Mouse (Mus musculus): ENCODE data around the gene Iffo2. TPM values are rescaled to one million over a fixed set of nuclear protein-coding genes. Genes with fewer than 3 reads are reported as not detected.

The Iffo2 gene
- polyA plus RNA-seq, 1 experiment: 1.2 TPM

DNA sequence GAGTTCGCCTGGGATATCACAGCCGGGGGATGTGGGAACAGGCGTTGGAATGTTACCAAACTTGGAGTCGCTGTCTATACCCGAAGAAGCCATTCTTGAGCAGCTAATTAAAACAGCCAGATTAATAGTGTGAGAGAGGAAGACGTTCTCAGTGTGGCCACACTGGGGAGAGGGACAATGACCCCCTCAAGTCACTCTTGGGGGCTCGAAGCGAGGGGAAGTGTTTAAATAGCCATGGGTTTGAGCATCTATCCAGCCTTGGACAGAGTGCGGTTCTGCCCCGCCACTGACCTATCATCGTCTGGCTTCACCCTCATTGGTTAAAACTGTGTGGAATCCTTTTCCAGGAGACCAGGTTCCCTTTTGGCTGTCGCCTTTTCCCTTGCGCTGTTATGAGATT lies 68.0 kb downstream of the Iffo2 start:
- no peaks in the 10 kb centered on the region for H3K36me3 ChIP-seq (ENCODE audit: control insufficient read depth, insufficient read depth, low read length)
- no peak for TF ChIP-seq POLR2A (IDR thresholded peaks at IDR 0.05; ENCODE audit: control insufficient read depth, low read depth, low read length)
- no peak for TF ChIP-seq CTCF (IDR thresholded peaks at IDR 0.05; ENCODE audit: control insufficient read depth, insufficient read depth, insufficient replicate concordance, low read depth, low read length)
- no peak overlapping the region for H3K4me3 ChIP-seq (ENCODE audit: control insufficient read depth, low read depth, low read length)
- peaks cover 12% of the 10 kb centered on the region for H3K4me1 ChIP-seq (ENCODE audit: control insufficient read depth, insufficient read depth, low read length)
- H3K27ac ChIP-seq (ENCODE audit: control insufficient read depth, insufficient read depth, low read depth, low read length): 0 out of 2 replicates have a peak overlapping the region, but pooled peaks have one; percentile 9
- H3K27me3 ChIP-seq (ENCODE audit: control insufficient read depth, insufficient read depth, low read length): no peaks in the 10 kb centered on the region

DNA sequence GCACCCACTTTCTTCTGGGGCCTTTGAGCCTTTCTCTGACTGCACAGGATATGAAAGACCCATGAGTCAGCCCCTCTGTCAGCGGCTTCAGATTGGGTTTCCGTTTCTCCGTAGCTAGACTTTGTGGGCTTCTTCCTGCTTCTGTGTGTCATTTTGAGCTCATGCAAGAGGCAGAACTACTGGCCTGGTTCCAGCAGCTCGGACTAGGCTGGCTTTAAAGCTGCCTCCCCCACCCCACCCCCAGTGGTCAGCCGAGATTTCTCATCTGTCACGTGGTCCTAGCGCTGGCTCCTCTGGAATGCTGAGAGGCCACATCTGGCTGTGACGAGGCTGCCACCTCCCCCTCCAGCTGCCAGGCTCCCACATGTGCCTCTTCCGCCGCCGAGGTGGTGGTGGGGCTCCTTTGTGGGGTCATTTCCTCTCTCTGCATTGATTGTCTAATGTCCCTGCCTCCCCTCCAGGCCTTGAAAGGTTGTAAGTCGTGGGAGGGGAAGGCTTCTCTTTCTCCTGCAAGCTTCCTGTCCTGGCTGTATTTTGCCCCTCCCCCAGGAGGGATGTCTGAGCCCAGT lies 68.7 kb downstream of the Iffo2 start:
- H3K4me3 ChIP-seq (ENCODE audit: control insufficient read depth, low read depth, low read length): no peak overlapping the region; the same call in 1 of the 2 replicates
- H3K4me1 ChIP-seq (ENCODE audit: control insufficient read depth, insufficient read depth, low read length): peaks cover 12% of the 10 kb centered on the region
- H3K36me3 ChIP-seq (ENCODE audit: control insufficient read depth, insufficient read depth, low read length): no peaks in the 10 kb centered on the region
- H3K27ac ChIP-seq (ENCODE audit: control insufficient read depth, insufficient read depth, low read depth, low read length): peak overlapping the region; percentile 34; the same call in 1 of the 2 replicates
- no peaks in the 10 kb centered on the region for H3K27me3 ChIP-seq (ENCODE audit: control insufficient read depth, insufficient read depth, low read length)
- no peak for TF ChIP-seq CTCF (IDR thresholded peaks at IDR 0.05; ENCODE audit: control insufficient read depth, insufficient read depth, insufficient replicate concordance, low read depth, low read length)
- no peak for TF ChIP-seq POLR2A (IDR thresholded peaks at IDR 0.05; ENCODE audit: control insufficient read depth, low read depth, low read length)

DNA sequence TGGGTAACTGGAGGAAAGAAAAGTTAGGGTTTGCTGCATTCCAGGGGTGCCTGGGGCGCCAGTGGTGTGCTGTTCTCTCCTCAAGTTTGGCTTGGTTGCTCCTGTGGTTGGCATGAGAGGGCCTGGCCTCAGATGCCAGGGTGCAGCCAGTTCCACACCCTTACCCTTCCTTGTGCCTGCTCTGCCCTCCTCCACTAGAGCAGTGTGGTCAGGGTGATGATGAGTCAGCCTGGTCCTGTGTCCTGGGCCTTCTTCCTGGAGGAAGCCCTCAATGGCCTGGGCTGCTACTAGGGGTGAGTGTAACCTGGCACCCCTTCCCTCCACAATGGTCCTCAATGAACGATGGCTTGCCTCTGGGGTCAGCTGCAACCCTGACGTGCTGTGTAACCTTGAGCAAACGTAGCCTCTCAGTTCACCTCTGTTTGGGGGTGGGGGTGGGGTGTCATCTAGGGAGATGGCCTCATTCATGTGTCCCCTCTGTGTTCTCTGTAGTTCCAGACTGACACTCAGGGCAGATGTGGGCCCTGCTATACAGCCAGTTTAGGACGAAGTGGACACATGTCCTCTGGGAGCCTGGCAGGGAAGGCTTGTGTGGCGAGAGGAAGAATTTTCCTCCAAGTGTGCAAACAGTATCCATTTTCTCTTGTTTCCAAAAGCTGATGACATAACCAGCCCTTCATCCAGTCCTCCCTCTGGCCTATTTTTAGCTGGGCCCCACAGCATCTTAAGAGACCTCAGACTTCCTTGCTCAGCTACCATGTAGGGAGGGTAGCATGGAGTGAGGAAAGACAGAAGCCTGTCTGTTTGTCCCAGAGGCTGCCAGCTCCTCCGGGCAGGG lies 71.4 kb downstream of the Iffo2 start:
- no peak for TF ChIP-seq POLR2A (IDR thresholded peaks at IDR 0.05; ENCODE audit: control insufficient read depth, low read depth, low read length)
- no peak for TF ChIP-seq CTCF (IDR thresholded peaks at IDR 0.05; ENCODE audit: control insufficient read depth, insufficient read depth, insufficient replicate concordance, low read depth, low read length)
- no peak overlapping the region for H3K4me3 ChIP-seq (ENCODE audit: control insufficient read depth, low read depth, low read length)
- no peaks in the 10 kb centered on the region for H3K36me3 ChIP-seq (ENCODE audit: control insufficient read depth, insufficient read depth, low read length)
- peaks cover 11% of the 10 kb centered on the region for H3K4me1 ChIP-seq (ENCODE audit: control insufficient read depth, insufficient read depth, low read length)
- peak overlapping the region; percentile 42; the same call in 1 of the 2 replicates for H3K27ac ChIP-seq (ENCODE audit: control insufficient read depth, insufficient read depth, low read depth, low read length)
- no peaks in the 10 kb centered on the region for H3K27me3 ChIP-seq (ENCODE audit: control insufficient read depth, insufficient read depth, low read length)

DNA sequence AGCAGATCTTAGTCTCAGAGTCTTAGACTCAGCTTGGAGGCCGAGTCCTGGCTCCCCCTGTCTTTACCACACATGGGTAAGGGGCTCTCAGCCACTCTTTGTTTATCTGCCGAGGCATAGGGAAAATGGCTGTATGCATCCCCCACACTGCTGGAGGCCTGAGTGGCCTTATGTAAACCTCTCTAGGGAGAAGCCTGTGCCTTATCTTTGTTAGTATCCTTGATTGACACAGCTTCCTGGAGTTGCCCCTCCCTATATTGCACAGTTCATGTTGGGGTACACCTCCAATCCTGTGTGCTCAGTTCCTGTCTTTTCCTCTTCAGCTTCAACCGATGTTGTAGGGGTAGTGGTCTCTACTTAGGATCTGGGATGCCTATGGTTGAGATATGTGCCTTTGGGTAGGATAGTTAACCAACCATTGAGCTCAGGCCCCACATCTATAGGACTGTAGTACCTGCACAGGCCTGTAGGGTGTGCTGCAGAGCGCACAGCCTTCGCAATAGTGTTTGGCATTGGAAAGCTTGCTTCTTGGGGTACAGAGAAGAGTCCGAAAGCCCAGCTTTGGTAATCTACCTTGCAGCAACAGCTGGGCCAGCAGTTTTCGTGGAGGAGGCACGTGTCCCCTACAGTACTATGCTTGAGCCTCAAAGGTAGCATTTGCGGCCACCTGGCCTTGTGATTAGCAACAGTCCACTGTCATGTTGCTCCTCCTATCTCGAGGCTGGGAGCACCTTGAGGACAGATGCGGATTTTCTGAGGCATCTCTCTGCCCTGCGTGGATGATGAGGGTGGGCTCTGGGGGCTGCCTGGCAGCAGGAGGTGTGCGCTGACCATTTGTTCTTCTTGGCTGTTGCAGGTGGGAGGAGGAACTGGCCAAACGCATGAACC lies 72.3 kb downstream of the Iffo2 start, which contains the start of gene Gm21969:
Gene Gm21969, plus strand, starts transcription at position 830 of the 888 bp plus-strand sequence.
- TF ChIP-seq CTCF (IDR thresholded peaks at IDR 0.05; ENCODE audit: control insufficient read depth, insufficient read depth, insufficient replicate concordance, low read depth, low read length): peak; percentile 94; the same call in 1 of the 2 replicates
- no peak for TF ChIP-seq POLR2A (IDR thresholded peaks at IDR 0.05; ENCODE audit: control insufficient read depth, low read depth, low read length)
- H3K4me3 ChIP-seq (ENCODE audit: control insufficient read depth, low read depth, low read length): no peak within 1 kb of the TSS
- H3K27ac ChIP-seq (ENCODE audit: control insufficient read depth, insufficient read depth, low read depth, low read length): no peak within 1 kb of the TSS
- H3K27me3 ChIP-seq (ENCODE audit: control insufficient read depth, insufficient read depth, low read length): no peaks in the 10 kb centered on the region
- H3K4me1 ChIP-seq (ENCODE audit: control insufficient read depth, insufficient read depth, low read length): peaks cover 9% of the 10 kb centered on the region
- H3K36me3 ChIP-seq (ENCODE audit: control insufficient read depth, insufficient read depth, low read length): no peaks in the 10 kb centered on the region

DNA sequence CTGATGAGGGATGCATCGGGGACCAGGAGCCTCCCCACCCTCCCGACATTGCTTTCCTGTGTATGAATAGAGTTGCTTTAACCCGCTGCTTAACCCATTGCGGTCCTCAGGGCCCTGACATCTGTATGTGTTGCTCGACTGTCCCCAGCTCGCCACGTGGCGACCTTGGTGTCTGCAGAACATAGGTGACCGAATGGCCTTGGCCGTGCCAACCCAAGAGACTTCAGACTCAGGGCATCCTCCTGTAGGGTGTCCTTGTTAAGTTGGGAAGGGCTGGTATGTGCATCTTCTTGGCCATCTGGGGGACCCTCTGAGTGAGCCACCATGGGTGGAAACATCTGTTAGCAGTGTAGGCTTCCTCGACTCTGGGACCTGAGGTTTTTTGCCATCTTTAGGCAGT lies 74.9 kb downstream of the Iffo2 start:
- Histone ChIP-seq H3K27ac (ENCODE audit: control insufficient read depth, insufficient read depth, low read depth, low read length) (no peak overlapping the region), H3K36me3 (ENCODE audit: control insufficient read depth, insufficient read depth, low read length) (no peaks in the 10 kb centered on the region)
- TF ChIP-seq CTCF (IDR thresholded peaks at IDR 0.05; ENCODE audit: control insufficient read depth, insufficient read depth, insufficient replicate concordance, low read depth, low read length) (no peak), POLR2A (IDR thresholded peaks at IDR 0.05; ENCODE audit: control insufficient read depth, low read depth, low read length) (no peak)

DNA sequence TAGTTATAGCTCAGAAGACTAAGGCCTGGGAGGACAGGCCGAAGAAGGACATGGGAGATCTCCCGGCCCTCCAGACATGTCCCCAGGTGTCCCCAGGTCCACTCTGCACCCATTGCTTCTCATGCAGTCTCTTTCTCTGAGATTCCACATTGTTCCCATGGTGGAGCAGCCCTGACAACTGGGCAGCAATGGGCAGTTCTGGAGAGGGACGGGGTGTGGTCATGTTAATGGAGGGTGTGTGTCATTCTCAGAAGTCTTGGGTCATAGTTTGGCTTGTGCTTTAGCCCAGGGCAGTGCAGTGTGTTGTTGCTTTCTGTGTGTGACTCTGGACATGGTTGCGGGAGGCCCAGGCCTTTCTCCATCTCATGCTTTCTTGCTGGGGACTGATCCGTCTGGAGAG lies 76.4 kb downstream of the Iffo2 start:
- Histone ChIP-seq H3K27me3 (ENCODE audit: control insufficient read depth, insufficient read depth, low read length) (no peaks in the 10 kb centered on the region), H3K27ac (ENCODE audit: control insufficient read depth, insufficient read depth, low read depth, low read length) (no peak overlapping the region), H3K4me3 (ENCODE audit: control insufficient read depth, low read depth, low read length) (no peak overlapping the region), H3K36me3 (ENCODE audit: control insufficient read depth, insufficient read depth, low read length) (no peaks in the 10 kb centered on the region), H3K4me1 (ENCODE audit: control insufficient read depth, insufficient read depth, low read length) (peaks cover 4% of the 10 kb centered on the region)
- TF ChIP-seq CTCF (IDR thresholded peaks at IDR 0.05; ENCODE audit: control insufficient read depth, insufficient read depth, insufficient replicate concordance, low read depth, low read length) (no peak), POLR2A (IDR thresholded peaks at IDR 0.05; ENCODE audit: control insufficient read depth, low read depth, low read length) (no peak)

More for the DNA sequence above, 74.9 kb downstream of the Iffo2 start:
- H3K4me3 ChIP-seq (ENCODE audit: control insufficient read depth, low read depth, low read length): no peak overlapping the region
- no peaks in the 10 kb centered on the region for H3K27me3 ChIP-seq (ENCODE audit: control insufficient read depth, insufficient read depth, low read length)
- peaks cover 5% of the 10 kb centered on the region for H3K4me1 ChIP-seq (ENCODE audit: control insufficient read depth, insufficient read depth, low read length)
